Mouse (Mus musculus) brain, adult 10 weeks (tissue): ENCODE data around the gene Gm1123. TPM values are rescaled to one million over a fixed set of nuclear protein-coding genes. Genes with fewer than 3 reads are reported as not detected.

Experiments used
- polyA plus RNA-seq: library from polyadenylated mRNA; stranded (reverse); fragments of 350-450 nt; fragmentation: Illumina TruSeq; extraction: RNeasy Lipid Tissue Mini Kit (QIAGEN cat#74804); gene quantifications from one replicate; pipeline ENCODE4 v1.2.3, GENCODE M21; 2015; ENCODE audit warnings: low read depth, low replicate concordance

Gene Gm1123
- polyA plus RNA-seq = not detected

GRCm38 (mm10) chr9:99035575-99035974 lies at the start of gene Gm1123:
Gene Gm1123 (minus strand): TSS chr9:99035715.

DNA sequence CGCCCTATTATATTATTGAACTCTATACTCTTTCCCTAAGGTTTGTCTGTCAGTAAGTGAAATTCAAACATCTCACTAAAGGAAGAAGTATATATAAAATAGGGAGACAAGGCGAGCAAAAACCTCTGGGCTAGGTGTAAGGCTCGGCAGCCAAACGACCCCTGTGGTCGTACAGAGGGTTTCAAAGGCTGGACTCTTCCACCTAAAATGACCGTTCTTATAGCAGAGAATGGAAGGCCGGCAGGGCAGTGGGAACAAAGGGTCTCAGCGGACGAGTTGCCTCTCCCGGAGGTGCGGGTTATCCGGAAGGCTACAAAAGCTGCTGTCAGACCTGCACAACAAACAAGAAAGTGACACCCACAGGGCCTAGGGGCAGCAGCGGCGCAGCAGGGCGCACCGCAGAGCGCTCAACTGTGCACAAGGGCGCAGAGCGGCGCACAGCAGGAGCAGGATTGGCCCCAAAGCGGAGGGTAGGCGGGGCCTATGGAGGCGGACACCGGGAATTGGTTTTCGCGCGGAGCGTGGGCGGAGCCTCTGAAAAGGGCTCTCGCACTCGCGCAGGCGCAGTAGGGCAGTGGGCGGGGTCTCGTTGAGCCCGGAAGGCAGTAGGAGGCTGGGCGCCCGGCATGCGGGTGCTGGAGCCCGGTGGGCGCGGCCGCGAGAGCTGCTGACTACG lies 49.6 kb downstream of the Gm1123 start, which contains the start of gene Faim:
Gene Faim, plus strand, starts transcription at position 574 of the 676 bp plus-strand sequence.

Other genes with a start within 250 kb of the Gm1123 start
- not detected for gene Prr23a1, start 193.2 kb downstream of the Gm1123 start, polyA plus RNA-seq
- gene Prr23a2, start 179.2 kb downstream of the Gm1123 start, polyA plus RNA-seq = not detected
- not detected for gene Prr23a3, start 170.9 kb downstream of the Gm1123 start, polyA plus RNA-seq
- not detected for gene 7420426K07Rik, start 132.6 kb downstream of the Gm1123 start, polyA plus RNA-seq
- gene Foxl2, start 80.4 kb downstream of the Gm1123 start, polyA plus RNA-seq = 0.57 TPM
- gene Faim, start 49.3 kb downstream of the Gm1123 start, polyA plus RNA-seq = 43.7 TPM
- 14.6 TPM for gene Pik3cb, start 104.9 kb upstream of the Gm1123 start, polyA plus RNA-seq
- not detected for gene Faiml, start 201.5 kb upstream of the Gm1123 start, polyA plus RNA-seq
- gene Cep70, start 207.7 kb upstream of the Gm1123 start, polyA plus RNA-seq = 20.3 TPM